In the genomic region with DNA sequence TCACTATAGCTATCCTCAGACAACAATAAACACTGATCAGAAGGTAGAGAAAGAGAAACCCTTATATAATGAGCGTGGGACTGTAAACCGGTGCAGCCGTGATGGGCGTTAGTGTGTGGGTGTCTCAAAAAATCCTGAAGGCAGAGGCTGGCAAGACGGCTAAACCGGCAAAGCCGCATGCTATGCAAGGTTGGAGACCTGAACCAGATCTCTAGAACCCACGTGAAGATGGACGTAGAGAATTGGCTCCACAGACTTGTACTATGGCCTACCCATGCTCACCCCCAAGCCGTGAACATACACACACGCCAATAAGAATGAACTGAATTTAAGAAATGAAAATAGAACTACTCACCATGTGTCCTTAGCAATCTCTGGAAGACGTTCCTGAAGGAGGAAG, we compare ENCODE assay signal across 26 mouse cellular contexts. TPM values are rescaled to one million over a fixed set of nuclear protein-coding genes. Genes with fewer than 3 reads are reported as not detected.
DNase-seq lines count a peak whose midpoint lies in the region; ATAC-seq and TF ChIP-seq lines count a peak whose summit lies in the region.
"Had no signal": no experiment of that assay in that cellular context is flagged by ENCODE, and none has a peak within 500 bp of the region (broad histone marks: within the 10 kb centered on the region; RNA-seq: fewer than 3 reads in every experiment).

No protein-coding gene starts in this region.

- no peak overlapping the region for H3K9ac ChIP-seq in CH12.LX (ENCODE audit: insufficient read depth, low read depth)
- H3K9ac ChIP-seq in midbrain, embryonic 13.5 days (replicated peaks): no peak overlapping the region
- H3K9ac ChIP-seq: embryonic facial prominence, embryonic 13.5 days; embryonic facial prominence, embryonic 15.5 days; forebrain, embryonic 12.5 days had no signal

- TF ChIP-seq POLR2A in CH12.LX (IDR thresholded peaks at IDR 0.05; ENCODE audit: low read depth, low read length): no peak

- no peak for TF ChIP-seq RAD21 in CH12.LX (IDR thresholded peaks at IDR 0.05; ENCODE audit: low read depth, low read length)

- H3K27ac ChIP-seq in CH12.LX (ENCODE audit: insufficient read depth, low read depth): no peak overlapping the region
- no peak overlapping the region for H3K27ac ChIP-seq in midbrain, embryonic 13.5 days
- H3K27ac ChIP-seq: embryonic facial prominence, embryonic 13.5 days; embryonic facial prominence, embryonic 15.5 days; forebrain, embryonic 10.5 days; forebrain, embryonic 12.5 days had no signal

- peaks cover 1% of the 10 kb centered on the region for H3K27me3 ChIP-seq in CH12.LX (replicated peaks)
- no peaks in the 10 kb centered on the region for H3K27me3 ChIP-seq in E14TG2a.4 (ENCODE audit: insufficient read depth, low read length)
- no peaks in the 10 kb centered on the region for H3K27me3 ChIP-seq in midbrain, embryonic 13.5 days
- H3K27me3 ChIP-seq: embryonic facial prominence, embryonic 13.5 days; embryonic facial prominence, embryonic 15.5 days had no signal

- TF ChIP-seq EP300 in CH12.LX (IDR thresholded peaks at IDR 0.05; ENCODE audit: low read length): no peak

- DNase-seq in CH12.LX (ENCODE audit: extremely low read depth) (no peak), ES-CJ7 (ENCODE audit: low read depth, low spot score) (peak; percentile 58), R1 (ENCODE audit: low read depth, low spot score) (peak; percentile 74), MN1 (ENCODE audit: low spot score) (no peak), liver (no peak)
- DNase-seq in right cerebral cortex, postnatal 14 days: no peak
- DNase-seq: adrenal gland, adult 2 months; adrenal gland, postnatal 10 days; adrenal gland, postnatal 25 days; cerebellum, adult 11 months; cerebellum, adult 18-20 months; cerebellum, adult 8-10 months; cerebellum, adult 9-11 months; cerebellum, postnatal 14 days; cerebellum, postnatal 36 days; embryo, embryonic 11 days had no signal

- TF ChIP-seq CTCF in CH12.LX (conservative IDR thresholded peaks at IDR 0.05 in 1 of 2, IDR thresholded peaks at IDR 0.05 in 1 of 2; ENCODE audit: low read depth in 2 of 2, low read length in 2 of 2) (no peak), E14TG2a.4 (conservative IDR thresholded peaks at IDR 0.05; ENCODE audit: low read length) (no peak)

- H3K4me2 ChIP-seq in CH12.LX (ENCODE audit: insufficient read depth, low read depth, poor library complexity, severe bottlenecking): 0 out of 2 replicates have a peak overlapping the region, but pooled peaks have one; percentile 1
- H3K4me2 ChIP-seq in midbrain, embryonic 13.5 days (replicated peaks): no peak overlapping the region
- H3K4me2 ChIP-seq: embryonic facial prominence, embryonic 13.5 days; embryonic facial prominence, embryonic 15.5 days; forebrain, embryonic 12.5 days had no signal

- no peaks in the 10 kb centered on the region for H3K79me2 ChIP-seq in CH12.LX (replicated peaks; ENCODE audit: control insufficient read depth, extremely low read depth, insufficient read depth, poor library complexity, severe bottlenecking)

- WGBS in midbrain, embryonic 13.5 days: 85% methylated on average over 12 of the region's 12 CpGs

- H3K9me3 ChIP-seq in CH12.LX (replicated peaks; ENCODE audit: low read length) (no peaks in the 10 kb centered on the region), E14TG2a.4 (ENCODE audit: low read length) (no peaks in the 10 kb centered on the region)
- H3K9me3 ChIP-seq in midbrain, embryonic 13.5 days: no peaks in the 10 kb centered on the region
- H3K9me3 ChIP-seq: embryonic facial prominence, embryonic 13.5 days; embryonic facial prominence, embryonic 15.5 days; G1E had no signal

- in situ Hi-C loops in CH12.LX (cut with MboI; ENCODE audit: low pct_ligation_motif_present, low pct_unique_long_range_greater_than_20kb, low sequenced_read_pairs): loop anchor here (25.0 kb wide), 2 partner anchors 150 to 650 kb away; no protein-coding TSS in a partner anchor

- H3K4me1 ChIP-seq in CH12.LX (ENCODE audit: control insufficient read depth in 1 of 2, insufficient read depth in 2 of 2) (peaks cover 0 to 9% of the 10 kb centered on the region in 2 experiments; a peak in 2 of 4 replicates), E14TG2a.4 (replicated peaks; ENCODE audit: low read depth, low read length) (peaks cover 70% of the 10 kb centered on the region)
- H3K4me1 ChIP-seq in midbrain, embryonic 13.5 days (replicated peaks): 0 out of 2 replicates have a peak, but pooled peaks cover 3% of the 10 kb centered on the region

- no peak overlapping the region for H3K4me3 ChIP-seq in CH12.LX (replicated peaks in 1 of 3; ENCODE audit: low read depth in 2 of 3, low read length in 2 of 3, poor library complexity in 1 of 3)
- H3K4me3 ChIP-seq in E14TG2a.4 (replicated peaks; ENCODE audit: low read length): peak overlapping the region; percentile 81
- H3K4me3 ChIP-seq in midbrain, embryonic 13.5 days (replicated peaks): no peak overlapping the region
- H3K4me3 ChIP-seq: embryonic facial prominence, embryonic 13.5 days; embryonic facial prominence, embryonic 15.5 days; erythroblast, embryonic 14.5 days; forebrain, embryonic 10.5 days; forebrain, embryonic 12.5 days had no signal

- dilution Hi-C loops in CH12.LX (cut with MboI; ENCODE audit: extremely low pct_ligation_motif_present, extremely low pct_unique_long_range_greater_than_20kb, low sequenced_read_pairs): no loop called here

- ATAC-seq in midbrain, embryonic 13.5 days: no peak
- ATAC-seq: forebrain, embryonic 14.5 days; forebrain, embryonic 16.5 days had no signal

- no peaks in the 10 kb centered on the region for H3K36me3 ChIP-seq in CH12.LX (replicated peaks in 1 of 2; ENCODE audit: control insufficient read depth in 1 of 2, insufficient read depth in 1 of 2, low read length in 1 of 2)
- H3K36me3 ChIP-seq in E14TG2a.4 (ENCODE audit: insufficient read depth, low read length): peaks cover 13% of the 10 kb centered on the region
- H3K36me3 ChIP-seq in midbrain, embryonic 13.5 days: no peaks in the 10 kb centered on the region
- H3K36me3 ChIP-seq: embryonic facial prominence, embryonic 13.5 days; embryonic facial prominence, embryonic 15.5 days; forebrain, embryonic 10.5 days; forebrain, embryonic 12.5 days; G1E had no signal

TF ChIP-seq in CH12.LX, 34 proteins besides CTCF, POLR2A, EP300 and RAD21:
- TF ChIP-seq HCFC1 (IDR thresholded peaks at IDR 0.05; ENCODE audit: low read depth, low read length) (no peak), ZMIZ1 (IDR thresholded peaks at IDR 0.05; ENCODE audit: low read depth, low read length) (no peak), ZKSCAN1 (IDR thresholded peaks at IDR 0.05; ENCODE audit: borderline replicate concordance, low read depth, low read length) (no peak), UBTF (IDR thresholded peaks at IDR 0.05; ENCODE audit: low read depth, low read length) (no peak), JUN (IDR thresholded peaks at IDR 0.05; ENCODE audit: insufficient read depth, low read depth, low read length) (no peak), ELF1 (IDR thresholded peaks at IDR 0.05; ENCODE audit: low read depth, low read length) (no peak), USF2 (conservative IDR thresholded peaks at IDR 0.05; ENCODE audit: low read depth, low read length) (no peak), NELFE (IDR thresholded peaks at IDR 0.05; ENCODE audit: low read depth, low read length) (no peak), ZC3H11A (IDR thresholded peaks at IDR 0.05; ENCODE audit: low read depth, low read length) (no peak), TBP (conservative IDR thresholded peaks at IDR 0.05; ENCODE audit: low read depth, low read length) (no peak), USF1 (IDR thresholded peaks at IDR 0.05; ENCODE audit: low read depth, low read length) (no peak), ZNF384 (IDR thresholded peaks at IDR 0.05; ENCODE audit: low read depth, low read length) (no peak), MXI1 (IDR thresholded peaks at IDR 0.05; ENCODE audit: low read depth, low read length) (no peak), MAZ (IDR thresholded peaks at IDR 0.05; ENCODE audit: low read depth, low read length) (no peak), NRF1 (IDR thresholded peaks at IDR 0.05; ENCODE audit: low read depth, low read length) (no peak), KAT2A (IDR thresholded peaks at IDR 0.05; ENCODE audit: insufficient replicate concordance, low read length) (no peak), MAX (IDR thresholded peaks at IDR 0.05; ENCODE audit: low read length) (no peak), MYC (IDR thresholded peaks at IDR 0.05; ENCODE audit: low read depth, low read length) (no peak), BHLHE40 (IDR thresholded peaks at IDR 0.05; ENCODE audit: low read depth, low read length) (no peak), ETS1 (conservative IDR thresholded peaks at IDR 0.05; ENCODE audit: low read depth, low read length) (no peak)

RNA-seq across cellular contexts. Expression of a gene that starts 4.7 kb away (rescaled TPM):
- total RNA-seq in CH12.LX (2012; rRNA removed): 5.0 and 6.1 TPM in 2 replicates
- total RNA-seq in CH12.LX (2014; rRNA removed): 10.0 and 11.4 TPM in 2 replicates
- 5.3 and 6.9 TPM in 2 replicates for polyA plus RNA-seq in CH12.LX (2012; ENCODE audit: insufficient read length, low read depth)
- polyA plus RNA-seq in midbrain, embryonic 13.5 days (2015; fragmentation: Nextera tagmentation; extraction: Ambion mirVana): 7.9 and 8.3 TPM in 2 replicates

RNA-seq across cellular contexts. Expression of a gene that starts 22.1 kb away (rescaled TPM):
- total RNA-seq in CH12.LX (2012; rRNA removed) (29.7 and 33.3 TPM in 2 replicates), CH12.LX (2014; rRNA removed) (75.0 and 86.6 TPM in 2 replicates)
- polyA plus RNA-seq in CH12.LX (2012; ENCODE audit: insufficient read length, low read depth): 52.3 and 60.1 TPM in 2 replicates
- 175 and 201 TPM in 2 replicates for polyA plus RNA-seq in midbrain, embryonic 13.5 days (2015; fragmentation: Nextera tagmentation; extraction: Ambion mirVana)

Comparison
In these comparisons a context has a peak if more than half of its experiments do, and no peak if none do; other contexts are left out.
1. DNase-seq: peak in ES-CJ7 (single experiment) and R1 (single experiment); none in CH12.LX (single experiment), right cerebral cortex, postnatal 14 days (single experiment), MN1 (single experiment) and liver (single experiment).